Mouse (Mus musculus): Measurements from ENCODE around the gene Ugt1a5. TPM values are rescaled to one million over a fixed set of nuclear protein-coding genes. Genes with fewer than 3 reads are reported as not detected.

The Ugt1a5 gene
- polyA plus RNA-seq, 1 experiment from 2014 or later, result not detected

DNA sequence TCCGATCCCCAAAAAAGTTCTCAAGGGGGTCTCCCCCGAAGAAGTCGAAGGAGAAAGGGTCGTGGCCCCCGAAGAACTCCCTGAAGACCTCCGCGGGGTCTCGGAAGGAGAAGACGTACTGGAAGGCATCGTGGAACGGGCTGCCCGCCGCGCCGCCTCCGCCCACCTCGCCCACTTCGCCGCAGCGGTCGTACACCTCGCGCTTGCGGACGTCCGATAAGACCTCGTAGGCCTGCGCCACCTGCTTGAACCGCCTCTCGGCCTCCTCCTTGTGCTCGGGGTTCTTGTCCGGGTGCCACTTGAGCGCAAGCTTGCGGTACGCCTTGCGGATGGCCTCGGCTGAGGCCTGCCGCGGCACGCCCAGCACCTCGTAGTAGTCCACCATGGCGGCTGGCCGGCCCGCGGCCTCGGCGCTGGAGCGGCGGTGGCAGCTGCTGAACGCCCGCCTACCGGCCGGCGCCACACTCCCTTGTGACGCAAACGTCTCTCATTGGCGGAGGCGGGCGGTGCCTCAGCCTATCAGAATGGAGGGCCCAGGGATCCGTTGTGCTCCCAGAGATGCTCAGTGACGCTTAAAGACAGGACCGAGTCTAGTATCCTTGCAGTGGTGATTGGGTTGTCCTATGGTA, 39.6 kb downstream of the Ugt1a5 start, which contains the start of gene Dnajb3:
TSS of gene Dnajb3 (minus strand) at position 489 of the 629 bp plus-strand sequence.
- Histone ChIP-seq H3K9me3 (no peaks in the 10 kb centered on the region), H3K27ac (no peak within 1 kb of the TSS), H3K9ac (peak within 1 kb of the TSS; percentile 76), H3K4me2 (replicated peaks) (peak within 1 kb of the TSS; percentile 79), H3K4me1 (peaks cover 5% of the 10 kb centered on the region; the same call in 1 of the 2 replicates), H3K27me3 (replicated peaks) (0 out of 2 replicates have a peak, but pooled peaks cover 3% of the 10 kb centered on the region), H3K4me3 (peak within 1 kb of the TSS; percentile 47), H3K36me3 (no peaks in the 10 kb centered on the region)
- ATAC-seq (ENCODE audit: low FRiP score, low read depth), result peak; percentile 99
- 5% methylated on average over 62 of the region's 62 CpGs for WGBS

DNA sequence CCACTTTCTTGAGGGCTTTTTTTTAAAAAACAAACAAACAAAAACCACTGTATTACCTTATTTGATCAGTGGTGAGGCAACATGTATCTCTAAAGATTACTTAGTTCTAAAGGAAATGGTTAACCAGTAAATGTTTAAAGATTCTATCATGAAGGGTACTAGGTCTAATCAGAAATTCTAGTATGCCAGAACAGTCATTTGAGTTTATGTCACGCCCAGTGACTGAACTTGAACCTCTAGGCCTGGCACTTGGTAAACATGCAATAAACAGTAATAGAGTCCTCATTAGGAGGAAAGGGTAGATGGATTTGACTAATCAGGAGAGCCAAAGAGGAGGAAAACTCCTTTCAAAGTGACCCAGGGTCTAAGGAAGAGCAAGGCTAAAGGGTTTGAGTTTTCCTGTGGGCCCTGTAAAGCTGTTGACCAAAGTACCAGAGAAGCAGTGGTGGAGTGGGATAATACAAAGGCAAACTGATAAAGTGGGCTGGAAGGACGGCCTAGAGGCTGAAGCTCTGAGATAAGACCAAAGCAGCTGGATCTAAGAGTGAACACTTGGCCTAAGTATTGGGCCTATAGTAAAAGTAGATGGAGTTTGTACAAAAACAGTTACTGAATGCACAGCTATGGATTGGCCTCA, 41.1 kb downstream of the Ugt1a5 start:
- Histone ChIP-seq H3K36me3 (no peaks in the 10 kb centered on the region), H3K27me3 (replicated peaks) (no peaks in the 10 kb centered on the region), H3K4me3 (no peak overlapping the region), H3K9me3 (peaks cover 7% of the 10 kb centered on the region), H3K4me2 (replicated peaks) (no peak overlapping the region), H3K27ac (no peak overlapping the region), H3K9ac (no peak overlapping the region), H3K4me1 (peaks cover 5% of the 10 kb centered on the region; the same call in 1 of the 2 replicates)
- WGBS, result 76% methylated on average over 2 of the region's 2 CpGs
- no peak for ATAC-seq (ENCODE audit: low FRiP score, low read depth)

DNA sequence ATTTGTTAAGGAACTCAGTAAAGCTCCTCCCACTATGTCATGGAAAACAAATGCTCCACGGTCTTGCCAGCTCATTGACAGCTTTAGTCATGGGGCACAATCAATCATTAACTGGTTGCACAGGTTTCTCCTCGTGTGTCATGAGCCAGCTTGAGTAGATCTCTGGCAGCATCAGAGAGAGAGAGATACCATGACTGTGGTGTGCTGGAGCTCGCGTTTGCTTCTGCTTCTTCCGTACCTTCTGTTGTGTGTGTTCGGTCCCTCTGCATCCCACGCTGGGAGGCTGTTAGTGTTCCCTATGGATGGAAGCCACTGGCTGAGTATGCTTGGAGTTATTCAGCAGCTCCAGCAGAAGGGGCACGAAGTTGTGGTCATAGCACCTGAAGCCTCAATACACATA, 46.0 kb downstream of the Ugt1a5 start, which contains the start of gene Ugt1a1:
TSS of gene Ugt1a1 (plus strand) at position 148 of the 400 bp plus-strand sequence.
- Histone ChIP-seq H3K4me3 (no peak within 1 kb of the TSS), H3K4me1 (no peaks in the 10 kb centered on the region), H3K36me3 (no peaks in the 10 kb centered on the region), H3K27me3 (replicated peaks) (no peaks in the 10 kb centered on the region), H3K27ac (no peak within 1 kb of the TSS), H3K4me2 (replicated peaks) (no peak within 1 kb of the TSS), H3K9ac (no peak within 1 kb of the TSS), H3K9me3 (peaks cover 51% of the 10 kb centered on the region)
- ATAC-seq (ENCODE audit: low FRiP score, low read depth), result no peak
- WGBS, result 69% methylated on average over 8 of the region's 8 CpGs

DNA sequence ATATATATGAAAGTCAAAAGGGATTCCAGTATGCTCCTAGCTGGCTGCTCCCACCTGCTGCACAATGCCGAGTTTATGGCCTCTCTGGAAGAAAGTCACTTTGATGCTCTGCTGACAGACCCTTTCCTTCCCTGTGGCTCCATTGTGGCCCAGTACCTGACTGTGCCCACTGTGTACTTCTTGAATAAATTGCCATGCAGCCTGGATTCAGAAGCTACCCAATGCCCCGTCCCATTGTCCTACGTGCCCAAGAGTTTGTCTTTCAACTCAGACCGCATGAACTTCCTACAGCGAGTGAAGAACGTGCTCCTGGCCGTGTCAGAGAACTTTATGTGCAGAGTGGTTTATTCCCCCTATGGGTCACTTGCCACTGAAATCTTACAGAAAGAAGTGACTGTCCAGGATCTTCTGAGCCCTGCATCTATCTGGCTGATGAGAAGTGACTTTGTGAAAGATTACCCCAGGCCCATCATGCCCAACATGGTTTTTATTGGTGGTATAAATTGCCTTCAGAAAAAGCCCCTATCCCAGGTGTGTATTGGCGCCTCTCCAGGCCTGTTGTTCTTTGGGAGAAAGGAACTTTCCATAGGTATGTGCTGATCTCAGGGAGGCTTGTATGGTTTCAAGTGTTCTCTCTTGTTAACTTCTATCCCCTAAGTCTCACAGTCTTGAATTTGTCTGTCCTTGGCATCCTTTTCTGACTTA, 46.7 kb downstream of the Ugt1a5 start:
- 62% methylated on average over 8 of the region's 8 CpGs for WGBS
- H3K4me3 ChIP-seq, result no peak overlapping the region
- no peak for ATAC-seq (ENCODE audit: low FRiP score, low read depth)
- H3K36me3 ChIP-seq, result no peaks in the 10 kb centered on the region
- H3K9ac ChIP-seq, result no peak overlapping the region
- H3K27ac ChIP-seq, result no peak overlapping the region
- H3K4me1 ChIP-seq, result no peaks in the 10 kb centered on the region
- H3K27me3 ChIP-seq (replicated peaks), result no peaks in the 10 kb centered on the region
- no peak overlapping the region for H3K4me2 ChIP-seq (replicated peaks)
- peaks cover 58% of the 10 kb centered on the region for H3K9me3 ChIP-seq

DNA sequence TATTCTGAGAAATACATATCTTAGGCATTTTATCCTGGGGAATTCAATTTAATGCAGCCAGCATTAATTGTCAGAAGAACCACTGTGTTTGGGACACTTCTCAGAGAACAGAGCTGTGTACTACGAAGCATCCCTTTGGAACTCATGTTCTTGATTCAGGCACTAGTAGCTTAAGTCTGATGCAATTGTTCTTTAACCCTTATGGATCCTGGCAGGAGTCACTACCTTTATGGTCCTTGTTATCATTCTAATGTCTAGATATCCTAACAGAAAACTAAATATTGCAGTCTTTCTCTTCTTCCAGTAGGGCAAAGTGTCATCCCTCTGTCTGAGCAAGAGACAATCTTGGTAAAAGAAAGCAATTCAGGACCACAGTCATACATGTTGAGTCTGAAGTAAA, 47.2 kb downstream of the Ugt1a5 start:
- WGBS, result 80% methylated on average over 1 of the region's 1 CpGs
- Histone ChIP-seq H3K4me2 (replicated peaks) (no peak overlapping the region), H3K4me1 (no peaks in the 10 kb centered on the region), H3K9ac (no peak overlapping the region), H3K4me3 (no peak overlapping the region), H3K36me3 (no peaks in the 10 kb centered on the region), H3K9me3 (peaks cover 60% of the 10 kb centered on the region), H3K27ac (no peak overlapping the region), H3K27me3 (replicated peaks) (no peaks in the 10 kb centered on the region)
- no peak for ATAC-seq (ENCODE audit: low FRiP score, low read depth)

DNA sequence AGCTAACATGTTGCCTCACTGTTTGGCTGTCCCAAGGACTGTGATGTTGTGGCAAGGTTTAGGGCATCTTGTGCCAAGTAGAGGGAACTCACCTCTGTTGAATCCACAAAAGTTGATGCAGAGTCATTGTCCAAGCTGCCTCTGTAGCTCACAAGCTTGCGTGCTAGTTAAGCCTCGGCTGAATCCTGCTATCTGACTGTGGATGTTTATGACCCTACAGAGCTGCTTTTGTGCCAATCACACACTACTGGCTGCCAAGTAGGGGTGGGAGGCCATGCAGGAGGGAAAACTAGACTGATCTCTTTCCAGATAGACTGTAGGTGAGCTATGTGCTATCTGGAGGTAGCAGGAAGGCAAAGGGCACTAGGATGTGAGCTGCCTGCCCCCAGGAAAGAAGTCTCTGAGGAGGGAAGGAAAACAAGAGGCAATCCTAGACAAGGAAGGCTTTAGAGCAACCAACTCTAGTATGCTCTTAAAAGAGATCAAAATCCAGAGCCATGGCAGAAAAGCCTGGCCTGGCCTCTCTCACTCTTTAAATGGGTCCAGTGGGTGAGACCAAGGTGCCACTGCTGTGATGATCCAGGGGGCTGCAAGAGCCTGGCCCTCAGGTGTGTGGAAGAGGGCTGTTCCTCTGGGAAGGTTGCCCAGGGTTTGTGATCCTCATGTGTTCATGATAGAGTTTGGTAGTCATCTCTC, 48.1 kb downstream of the Ugt1a5 start:
- 85% methylated on average over 2 of the region's 2 CpGs for WGBS
- H3K4me2 ChIP-seq (replicated peaks), result no peak overlapping the region
- H3K9ac ChIP-seq, result no peak overlapping the region
- H3K4me3 ChIP-seq, result no peak overlapping the region
- no peak for ATAC-seq (ENCODE audit: low FRiP score, low read depth)
- H3K27ac ChIP-seq, result no peak overlapping the region
- no peaks in the 10 kb centered on the region for H3K4me1 ChIP-seq
- H3K36me3 ChIP-seq, result no peaks in the 10 kb centered on the region
- H3K9me3 ChIP-seq, result peaks cover 60% of the 10 kb centered on the region
- H3K27me3 ChIP-seq (replicated peaks), result no peaks in the 10 kb centered on the region

DNA sequence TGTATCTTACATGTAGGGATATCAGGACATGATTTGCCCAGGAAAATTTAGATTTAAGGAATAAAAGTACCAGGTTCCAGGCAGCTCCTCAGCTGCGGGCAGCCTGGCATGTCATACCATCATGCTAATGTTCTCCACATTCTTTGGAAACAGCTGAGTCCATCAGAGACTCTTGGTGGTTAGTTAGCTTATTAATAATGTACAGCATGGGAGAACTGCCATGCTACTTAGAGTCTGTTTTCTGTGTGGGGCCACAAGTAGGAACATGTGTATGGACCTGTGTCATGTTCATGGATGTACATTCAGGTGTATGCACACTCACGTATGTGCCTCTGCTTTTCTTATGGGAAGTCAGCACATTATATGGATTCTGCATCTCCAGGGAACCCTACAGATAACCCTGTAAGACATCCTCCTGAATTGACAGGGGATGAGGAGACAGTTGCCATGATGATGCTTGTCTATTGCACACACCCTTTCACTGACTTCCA, 48.7 kb downstream of the Ugt1a5 start:
- Histone ChIP-seq H3K4me3 (no peak overlapping the region), H3K27ac (no peak overlapping the region), H3K36me3 (no peaks in the 10 kb centered on the region), H3K9ac (no peak overlapping the region), H3K9me3 (peaks cover 60% of the 10 kb centered on the region), H3K4me2 (replicated peaks) (no peak overlapping the region), H3K4me1 (no peaks in the 10 kb centered on the region), H3K27me3 (replicated peaks) (no peaks in the 10 kb centered on the region)
- WGBS, result 83% methylated on average over 2 of the region's 2 CpGs
- no peak for ATAC-seq (ENCODE audit: low FRiP score, low read depth)

DNA sequence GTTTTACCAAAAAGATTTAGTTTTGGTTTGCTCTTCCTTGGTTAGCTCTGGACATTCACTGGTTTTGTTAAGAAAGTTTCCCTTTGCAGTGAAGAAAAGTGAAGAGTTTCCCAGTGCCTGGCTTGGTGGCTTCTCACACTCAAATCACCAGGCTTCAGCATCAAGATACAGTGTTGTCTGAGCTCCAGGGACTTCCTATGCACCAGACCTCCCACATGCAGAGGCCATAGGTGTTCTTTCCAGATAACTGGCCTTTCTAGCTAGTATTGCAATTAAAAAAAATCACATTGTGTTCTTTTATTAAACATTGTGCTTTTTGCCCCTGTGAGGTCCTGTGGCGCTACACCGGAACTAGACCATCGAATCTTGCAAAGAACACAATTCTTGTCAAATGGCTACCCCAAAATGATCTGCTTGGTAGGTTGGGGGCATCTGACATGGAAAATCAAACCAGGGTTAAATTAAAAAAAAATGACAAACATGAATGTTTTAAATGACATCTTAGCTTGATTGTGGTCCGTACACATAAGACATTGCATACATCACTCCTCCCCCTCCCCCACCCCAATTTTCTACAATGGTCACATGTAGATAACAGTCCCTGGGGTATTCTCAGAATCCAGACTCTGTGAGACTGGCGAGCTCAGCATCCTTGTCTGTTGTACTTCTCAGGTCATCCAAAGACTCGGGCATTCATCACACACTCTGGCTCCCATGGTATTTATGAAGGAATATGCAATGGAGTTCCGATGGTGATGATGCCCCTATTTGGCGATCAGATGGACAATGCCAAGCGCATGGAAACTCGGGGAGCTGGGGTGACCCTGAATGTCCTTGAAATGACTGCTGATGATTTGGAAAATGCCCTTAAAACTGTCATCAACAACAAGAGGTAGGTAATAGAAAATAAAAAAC, 49.9 kb downstream of the Ugt1a5 start:
- WGBS, result 71% methylated on average over 10 of the region's 10 CpGs
- Histone ChIP-seq H3K36me3 (no peaks in the 10 kb centered on the region), H3K9me3 (peaks cover 60% of the 10 kb centered on the region), H3K4me1 (no peaks in the 10 kb centered on the region), H3K4me3 (no peak overlapping the region), H3K4me2 (replicated peaks) (no peak overlapping the region), H3K9ac (no peak overlapping the region), H3K27me3 (replicated peaks) (no peaks in the 10 kb centered on the region), H3K27ac (no peak overlapping the region)
- no peak for ATAC-seq (ENCODE audit: low FRiP score, low read depth)

DNA sequence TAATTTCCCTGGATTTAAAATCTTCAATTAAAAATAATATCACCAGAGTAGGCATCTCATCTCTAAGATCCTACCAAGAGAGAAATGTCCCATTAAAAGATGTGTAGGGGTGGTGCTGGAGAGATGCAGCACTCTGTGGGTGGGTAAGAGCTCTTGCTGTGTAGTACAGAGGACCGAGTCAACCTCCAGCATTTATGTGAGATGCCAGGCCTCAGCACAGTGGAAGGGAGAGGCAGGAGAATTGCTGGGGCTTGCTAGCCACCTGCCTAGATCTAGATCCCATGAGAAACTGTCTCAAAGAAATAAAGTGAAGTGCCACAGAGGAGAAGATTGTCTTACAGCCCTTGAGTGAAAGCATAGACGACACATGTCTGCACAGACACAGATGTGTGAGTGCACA, 50.7 kb downstream of the Ugt1a5 start:
- 59% methylated on average over 2 of the region's 2 CpGs for WGBS
- Histone ChIP-seq H3K36me3 (no peaks in the 10 kb centered on the region), H3K4me1 (no peaks in the 10 kb centered on the region), H3K27ac (no peak overlapping the region), H3K27me3 (replicated peaks) (no peaks in the 10 kb centered on the region), H3K9ac (no peak overlapping the region), H3K4me3 (no peak overlapping the region), H3K4me2 (replicated peaks) (no peak overlapping the region), H3K9me3 (peaks cover 57% of the 10 kb centered on the region)
- no peak for ATAC-seq (ENCODE audit: low FRiP score, low read depth)

DNA sequence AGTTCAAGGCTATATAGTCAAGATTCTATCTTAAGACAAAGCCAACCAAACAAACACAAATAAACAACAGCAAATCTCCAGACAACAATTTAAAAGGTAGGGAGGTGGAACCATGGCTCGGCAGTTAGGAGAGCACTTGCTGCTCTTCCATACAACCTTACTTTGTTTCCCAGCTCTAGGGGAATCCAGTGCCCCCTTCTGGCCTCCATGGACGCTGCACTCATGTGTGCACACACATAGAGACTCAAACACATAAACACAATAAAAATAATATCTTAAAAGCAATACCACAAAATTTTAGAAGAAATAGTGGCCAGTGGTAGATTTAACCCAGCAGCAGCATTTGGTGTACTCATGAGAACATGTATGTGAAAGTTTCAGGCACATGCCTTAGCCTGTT, 51.3 kb downstream of the Ugt1a5 start:
- H3K4me1 ChIP-seq, result no peaks in the 10 kb centered on the region
- no peak overlapping the region for H3K9ac ChIP-seq
- no peak overlapping the region for H3K27ac ChIP-seq
- no peaks in the 10 kb centered on the region for H3K36me3 ChIP-seq
- WGBS, result 62% methylated on average over 2 of the region's 2 CpGs
- no peak for ATAC-seq (ENCODE audit: low FRiP score, low read depth)
- H3K4me3 ChIP-seq, result no peak overlapping the region
- H3K4me2 ChIP-seq (replicated peaks), result no peak overlapping the region
- H3K27me3 ChIP-seq (replicated peaks), result no peaks in the 10 kb centered on the region
- peaks cover 53% of the 10 kb centered on the region for H3K9me3 ChIP-seq

DNA sequence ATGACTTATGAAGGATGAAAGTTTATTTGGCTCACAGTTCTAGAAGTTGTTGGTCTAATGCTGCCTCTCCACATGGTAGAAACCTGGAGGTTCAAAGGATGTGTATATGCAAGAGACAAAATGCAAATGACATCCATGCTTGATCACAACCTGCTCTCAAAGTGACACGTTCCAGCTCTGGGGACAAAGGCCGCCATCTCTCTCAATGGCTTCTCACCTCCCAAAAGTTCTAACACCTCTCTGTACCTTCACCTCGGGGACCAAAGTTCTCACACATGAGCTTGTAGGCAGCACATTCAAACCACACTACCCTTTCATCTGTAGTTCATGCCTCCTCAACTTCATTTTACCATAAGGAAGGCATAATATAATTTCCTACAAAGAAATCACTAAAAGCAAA, 51.8 kb downstream of the Ugt1a5 start:
- Histone ChIP-seq H3K27me3 (replicated peaks) (no peaks in the 10 kb centered on the region), H3K9me3 (peaks cover 50% of the 10 kb centered on the region), H3K4me2 (replicated peaks) (no peak overlapping the region), H3K9ac (no peak overlapping the region), H3K27ac (no peak overlapping the region), H3K4me3 (no peak overlapping the region), H3K36me3 (no peaks in the 10 kb centered on the region), H3K4me1 (no peaks in the 10 kb centered on the region)
- no peak for ATAC-seq (ENCODE audit: low FRiP score, low read depth)
- WGBS, result 43% methylated on average over 3 of the region's 3 CpGs

Data from neural tube, embryonic 12.5 days (tissue).